Mouse (Mus musculus): ENCODE results near the gene Pecam1.
"Not testable (repeated sequence)": the region's sequence is repeated elsewhere in the genome, so short reads cannot be mapped to it uniquely, and the experiment has no call there.

The Pecam1 gene

DNA sequence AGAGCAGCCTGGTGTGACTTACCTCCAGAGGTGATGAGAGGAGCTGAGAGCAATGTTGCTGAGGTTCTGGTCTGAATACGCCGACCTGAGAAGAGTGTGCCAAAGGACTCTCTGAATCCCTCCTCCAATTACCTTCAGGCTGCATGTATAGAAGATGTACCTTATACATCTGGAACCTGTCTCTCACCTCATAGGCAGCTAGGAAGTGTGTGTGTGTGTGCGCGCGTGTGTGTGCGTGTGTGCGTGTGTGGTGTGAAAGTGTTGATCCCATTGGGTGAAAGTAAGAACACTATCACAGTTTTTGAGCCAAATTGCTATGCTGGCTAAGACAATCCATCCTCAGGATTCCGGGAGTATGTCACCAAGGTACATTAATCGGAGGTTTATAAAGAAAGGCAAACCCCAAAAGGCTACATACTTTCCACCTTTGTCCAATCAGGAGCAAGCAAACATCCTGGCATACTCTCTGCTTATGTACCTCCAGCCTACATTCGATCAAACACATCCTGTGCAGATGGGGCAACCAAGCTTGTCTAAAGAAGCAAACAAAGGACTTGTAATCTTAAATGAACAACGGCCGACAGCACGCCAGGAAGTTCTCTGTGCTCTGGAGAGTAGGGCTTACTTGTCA lies at the start of gene Pecam1:
Gene Pecam1, minus strand, starts transcription at position 508 of the 631 bp plus-strand sequence.
- no peak for DNase-seq (ENCODE audit: low read depth)

DNA sequence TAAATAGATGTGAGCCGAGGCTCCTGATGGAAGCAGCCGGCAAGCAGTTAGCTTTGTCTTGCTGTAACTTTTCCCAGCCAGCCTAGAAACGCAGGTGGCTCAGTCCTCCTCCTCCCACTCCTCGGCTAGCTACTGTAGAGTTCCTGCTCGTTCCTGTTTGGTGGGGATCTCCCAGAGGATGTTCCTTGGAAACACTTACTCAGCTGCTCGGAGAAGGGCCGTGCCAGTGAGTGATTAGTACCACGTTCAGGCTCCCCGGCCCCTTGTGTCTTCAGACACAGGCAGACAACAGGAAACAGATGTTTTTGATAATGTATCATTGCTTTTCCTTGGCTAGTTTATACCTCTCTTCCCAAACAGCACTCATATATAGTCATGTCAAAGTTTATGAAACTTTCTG lies 45.3 kb upstream of the Pecam1 start:
- DNase-seq (ENCODE audit: low read depth): no peak

DNA sequence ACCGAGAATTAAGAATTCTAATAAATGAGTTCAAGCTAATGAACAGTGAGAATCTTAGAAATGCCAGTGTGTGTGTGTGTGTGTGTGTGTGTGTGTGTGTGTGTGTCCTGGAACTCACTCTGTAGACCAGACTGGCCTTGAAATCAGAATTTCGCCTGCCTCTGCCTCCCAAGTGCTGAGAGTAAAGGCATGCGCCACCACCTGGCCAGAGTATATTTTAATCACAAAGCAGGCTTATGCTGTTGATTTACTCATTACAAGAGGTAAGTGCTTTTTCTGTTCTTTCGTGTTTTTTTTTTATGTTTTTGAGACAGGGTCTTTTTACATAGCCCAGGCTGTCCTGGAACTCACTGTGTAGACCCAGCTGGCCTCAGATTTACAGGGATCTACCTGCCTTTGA lies 43.4 kb upstream of the Pecam1 start:
- DNase-seq (ENCODE audit: low read depth): no peak

DNA sequence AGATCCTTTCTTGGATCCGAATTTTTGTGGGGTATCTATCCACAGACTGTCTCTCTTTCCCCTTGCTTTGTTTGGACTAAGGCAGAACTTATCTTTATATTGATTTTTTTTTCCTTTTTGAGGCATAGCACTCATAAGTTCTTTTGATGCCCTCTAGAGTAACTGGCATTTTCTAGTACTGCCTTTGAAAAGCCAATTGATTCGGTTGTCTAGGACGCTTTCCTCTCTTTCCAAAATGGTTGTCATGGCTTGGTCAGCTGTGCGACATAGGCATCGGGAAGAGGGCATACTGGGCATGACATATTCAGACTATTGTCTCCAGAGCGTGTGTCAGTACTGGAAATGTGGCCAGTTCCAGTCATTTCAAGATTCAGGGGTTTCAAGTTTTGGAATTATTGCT lies 39.2 kb upstream of the Pecam1 start:
- no peak for DNase-seq (ENCODE audit: low read depth)

DNA sequence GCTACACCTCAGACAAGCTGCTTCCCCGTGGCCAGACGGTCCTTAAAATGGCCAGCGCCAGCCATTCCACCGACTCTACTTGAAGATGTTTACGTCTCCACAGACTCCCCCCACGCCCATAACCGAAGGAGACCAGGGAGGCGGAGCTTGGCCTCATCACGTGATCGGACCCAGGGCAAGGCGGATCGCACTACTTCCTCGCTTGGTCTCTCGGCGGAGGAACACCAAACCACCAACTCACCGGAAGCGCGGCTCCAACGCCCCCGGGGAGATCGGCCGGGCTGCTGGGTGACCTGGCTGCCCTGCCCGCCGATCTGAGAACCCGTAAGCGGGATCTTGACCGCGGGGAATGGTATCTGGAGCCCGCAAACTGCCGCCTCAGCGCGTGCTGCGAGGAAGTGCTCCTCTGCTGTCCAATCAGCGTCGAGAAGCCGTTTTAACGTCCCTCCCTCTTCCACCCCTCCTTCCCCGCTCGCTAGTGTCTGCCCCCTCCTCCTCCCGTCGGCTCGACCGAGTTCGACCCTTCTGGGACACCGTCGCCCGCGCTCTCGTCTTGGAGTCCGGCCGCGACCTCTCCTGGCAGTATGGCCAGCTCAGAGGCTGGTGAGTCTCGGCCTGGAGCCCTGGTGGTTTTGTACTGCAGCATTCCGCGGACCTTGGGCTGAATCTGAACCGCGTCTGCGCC lies 38.5 kb upstream of the Pecam1 start, which contains the start of the genes Ddx5 and Cep95:
Gene Ddx5, minus strand, starts transcription at position 411 of the 685 bp plus-strand sequence.
Gene Cep95, plus strand, starts transcription at position 478 of the 685 bp plus-strand sequence.
- peak; percentile 95 for DNase-seq (ENCODE audit: low read depth)

DNA sequence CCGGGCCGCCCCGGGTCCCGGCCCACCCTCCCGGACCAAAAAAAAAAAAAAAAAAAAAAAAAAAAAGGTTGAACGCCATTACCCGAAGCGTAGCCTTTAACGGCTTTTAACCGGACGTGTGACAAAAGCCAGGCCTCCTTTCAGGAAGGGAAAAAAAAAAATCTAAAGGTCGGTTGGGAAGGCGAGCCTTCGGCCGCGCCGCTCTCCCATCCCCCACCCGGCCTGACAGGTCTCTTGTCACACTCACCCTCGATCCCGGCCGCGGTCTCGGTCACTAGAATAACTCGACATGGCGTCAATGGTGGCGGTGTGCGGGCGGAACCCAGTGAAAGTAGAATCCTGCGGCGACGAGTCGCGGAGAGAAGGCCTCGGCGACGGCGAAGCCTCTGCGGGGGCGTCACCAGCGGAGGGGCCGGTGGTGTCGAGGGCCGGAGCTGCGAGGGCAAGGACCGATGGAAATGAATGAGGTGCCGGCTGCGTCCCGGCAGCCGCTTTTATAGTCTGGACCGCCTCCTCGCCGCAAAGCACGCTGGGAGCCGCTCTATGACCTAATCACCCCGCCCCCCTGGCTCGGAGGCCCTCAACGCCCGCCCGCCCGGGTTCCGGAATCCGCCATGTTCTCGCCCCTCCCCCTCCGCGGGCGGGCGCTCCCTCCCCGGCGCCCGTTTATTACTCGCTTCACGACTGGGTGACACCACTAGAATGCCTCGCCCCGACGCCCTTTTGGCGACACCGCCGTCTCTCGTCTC lies 37.8 kb upstream of the Pecam1 start:
- peak; percentile 89 for DNase-seq (ENCODE audit: low read depth)

DNA sequence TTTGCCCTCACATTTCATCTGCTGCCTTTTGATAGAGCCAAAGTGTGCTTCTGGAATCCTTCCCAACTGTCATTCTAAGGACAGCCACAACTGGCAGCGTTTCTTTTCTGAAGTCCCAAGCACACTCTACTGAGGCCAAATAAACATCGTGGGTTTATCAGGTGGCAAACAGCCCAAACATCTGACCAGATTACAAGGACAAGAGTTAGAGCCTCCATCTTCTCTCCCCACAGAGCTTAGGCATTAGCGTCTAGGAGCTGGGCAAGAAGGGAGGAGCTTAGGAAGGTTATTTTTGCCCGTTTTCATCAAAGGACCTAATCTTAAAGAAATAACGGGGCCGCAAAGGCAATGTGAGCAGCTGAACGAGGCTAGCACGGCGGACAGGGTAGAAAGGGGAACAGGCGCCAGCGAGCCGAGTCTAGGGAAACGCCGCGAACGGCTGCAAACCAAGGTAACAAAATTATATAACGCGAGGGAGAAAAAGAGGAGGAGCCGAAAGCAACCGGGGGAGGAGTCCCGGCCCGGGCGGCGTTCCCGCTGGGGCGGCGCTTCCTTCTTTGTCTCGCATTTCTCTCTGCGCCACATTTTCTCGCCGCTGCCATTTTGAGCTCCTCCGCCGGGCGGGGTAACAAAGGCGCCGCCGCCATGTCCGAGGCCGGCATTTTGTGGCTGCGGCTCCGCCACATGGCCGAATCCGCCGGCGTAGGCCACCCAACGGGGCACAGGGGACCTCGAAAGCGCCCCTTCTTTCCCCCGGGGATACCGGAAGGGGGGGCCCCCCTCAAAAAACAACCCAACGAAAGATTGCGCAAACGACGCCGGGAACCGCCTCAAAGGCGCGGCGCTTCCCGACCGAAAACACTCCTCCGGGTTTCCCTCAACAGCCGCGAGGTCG lies 37.0 kb upstream of the Pecam1 start:
- DNase-seq (ENCODE audit: low read depth): no peak

DNA sequence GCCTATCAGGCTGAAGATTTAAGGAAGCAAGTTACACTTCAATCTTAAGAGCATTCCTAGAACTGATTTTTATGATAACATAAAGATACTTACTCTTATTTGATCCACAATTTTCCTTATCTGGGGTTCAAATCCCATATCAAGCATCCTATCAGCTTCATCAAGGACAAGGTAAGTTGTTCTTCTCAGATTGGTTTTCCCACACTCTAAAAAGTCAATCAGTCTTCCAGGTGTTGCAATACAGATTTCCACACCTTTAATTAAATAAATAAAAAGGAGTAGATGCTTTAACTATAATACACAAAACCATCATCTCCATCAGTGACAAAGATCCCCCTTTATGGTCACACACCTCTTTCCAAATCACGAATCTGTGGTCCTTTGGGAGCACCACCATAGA lies 34.6 kb upstream of the Pecam1 start:
- no peak for DNase-seq (ENCODE audit: low read depth)

DNA sequence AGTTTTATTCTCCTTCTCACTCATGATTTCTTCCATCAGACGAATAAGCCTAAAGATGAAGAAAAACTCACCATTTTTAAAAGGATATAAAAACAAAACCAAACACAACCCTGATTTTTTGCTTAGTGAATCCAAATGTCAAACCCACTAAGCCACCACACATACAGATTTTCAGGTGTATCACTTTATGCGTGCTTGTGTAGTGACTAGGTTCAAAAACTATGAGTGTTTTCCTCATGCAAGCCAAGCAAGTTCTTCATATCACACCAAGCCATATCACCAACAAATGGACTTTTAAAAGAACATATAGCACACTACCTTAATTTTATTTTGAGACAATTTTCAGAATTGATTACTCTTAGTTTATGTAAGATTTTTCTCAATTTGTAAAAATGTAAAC lies 34.0 kb upstream of the Pecam1 start:
- DNase-seq (ENCODE audit: low read depth): no peak

DNA sequence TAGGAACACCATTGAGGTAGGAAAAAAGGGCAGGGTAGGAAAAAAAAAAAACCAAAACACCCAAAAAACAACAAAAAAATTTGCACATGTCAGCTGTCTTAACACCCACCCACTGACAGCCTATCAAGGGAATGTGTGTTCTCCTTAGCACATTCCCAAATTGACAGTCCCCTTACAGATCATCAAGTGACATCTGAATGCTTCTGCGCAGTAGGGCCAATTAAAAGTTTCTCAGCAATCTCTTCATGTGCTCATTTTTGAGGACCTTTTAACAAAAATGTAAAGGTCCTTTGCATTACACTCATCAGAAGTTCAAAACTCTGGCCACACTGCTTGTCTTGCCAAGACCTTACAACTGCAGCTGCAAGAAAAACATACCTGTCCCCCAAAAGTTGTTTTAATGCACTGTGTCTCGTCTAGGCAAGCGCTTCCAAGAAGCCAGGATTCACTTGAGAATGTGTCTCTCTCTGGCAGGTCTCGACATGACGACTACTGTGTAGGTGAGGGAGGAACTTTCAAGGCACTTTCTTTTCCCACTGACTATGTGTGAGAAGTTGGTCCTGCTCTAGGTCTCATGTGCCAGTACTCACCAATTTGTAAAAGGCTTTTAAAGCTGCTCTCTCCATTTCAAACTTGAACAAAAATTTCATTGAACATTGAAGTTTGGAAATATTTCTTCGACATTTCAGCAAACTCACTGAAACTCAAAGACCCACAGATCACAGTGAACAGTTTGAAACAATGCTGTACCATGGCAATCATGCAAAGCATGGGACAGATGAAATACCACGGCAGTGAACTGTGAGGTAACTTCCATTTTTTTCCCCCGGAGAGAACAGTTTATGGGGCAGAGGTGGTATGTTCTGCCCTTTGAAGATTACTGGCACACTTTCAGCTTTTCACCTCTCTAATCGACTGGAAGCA lies 32.7 kb upstream of the Pecam1 start:
- DNase-seq (ENCODE audit: low read depth): no peak

DNA sequence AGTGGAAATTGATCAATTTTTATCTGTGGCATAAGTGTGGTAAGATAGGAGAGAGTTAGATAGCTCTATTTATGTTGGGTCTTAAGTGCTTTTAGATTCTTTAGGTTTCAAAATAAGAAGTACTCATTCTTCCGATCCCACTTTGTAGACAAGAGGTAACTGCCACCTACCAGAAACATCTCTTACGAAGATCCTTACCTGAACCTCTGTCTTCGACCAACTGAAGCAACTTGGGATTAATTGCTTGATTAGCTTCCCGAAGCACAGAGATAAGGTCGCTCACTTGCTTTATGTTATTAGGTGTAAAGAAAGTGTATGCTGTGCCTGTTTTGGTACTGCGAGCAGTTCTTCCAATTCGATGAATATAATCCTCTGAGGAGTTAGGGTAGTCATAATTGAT lies 31.8 kb upstream of the Pecam1 start:
- DNase-seq (ENCODE audit: low read depth): not testable (repeated sequence)

DNA sequence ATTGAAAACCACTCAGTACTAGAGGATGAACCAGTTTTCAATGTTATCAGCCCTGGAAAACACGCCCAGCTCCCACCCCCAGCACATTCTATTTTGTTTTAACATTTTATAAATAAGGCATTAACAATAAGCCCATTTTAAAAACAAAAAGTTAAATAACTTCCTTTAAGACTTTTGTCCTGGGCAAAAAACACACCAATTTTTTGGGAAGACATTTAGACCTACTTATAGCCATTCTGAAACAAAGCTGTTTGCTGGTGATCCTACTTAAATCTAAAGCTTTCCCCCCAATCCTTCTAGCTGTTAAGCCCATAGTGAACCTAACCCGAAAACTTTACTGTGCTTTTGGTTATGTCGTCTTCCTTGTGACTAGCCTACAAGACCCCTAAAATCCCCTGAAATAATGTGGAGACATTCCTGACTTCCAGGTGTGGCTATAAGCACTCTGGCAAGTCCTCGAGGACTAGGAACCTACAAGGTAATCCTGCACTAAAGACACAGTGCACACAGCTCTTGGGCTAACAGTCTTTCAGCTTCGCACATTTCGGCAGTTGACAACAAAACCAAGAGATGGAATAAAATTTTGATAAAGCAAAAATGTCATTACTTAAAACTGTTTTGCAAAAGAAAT lies 30.3 kb upstream of the Pecam1 start:
- no peak for DNase-seq (ENCODE audit: low read depth)

DNA sequence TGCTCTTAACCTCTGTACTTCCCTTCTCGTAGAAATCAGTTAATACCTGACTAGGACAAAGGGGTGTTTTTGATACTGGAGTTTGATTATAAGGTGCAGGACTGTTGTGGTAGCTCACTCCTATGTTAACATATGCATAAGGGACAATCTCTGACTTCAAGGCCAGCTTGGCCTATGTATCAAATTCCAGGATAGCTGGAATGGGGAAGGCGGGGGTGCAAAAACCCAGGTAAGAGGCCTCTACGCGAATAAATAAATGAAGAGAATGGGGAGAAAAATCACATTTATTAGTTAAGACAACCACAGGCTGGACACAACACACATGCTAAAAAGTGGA lies 29.6 kb upstream of the Pecam1 start:
- DNase-seq (ENCODE audit: low read depth): no peak

DNA sequence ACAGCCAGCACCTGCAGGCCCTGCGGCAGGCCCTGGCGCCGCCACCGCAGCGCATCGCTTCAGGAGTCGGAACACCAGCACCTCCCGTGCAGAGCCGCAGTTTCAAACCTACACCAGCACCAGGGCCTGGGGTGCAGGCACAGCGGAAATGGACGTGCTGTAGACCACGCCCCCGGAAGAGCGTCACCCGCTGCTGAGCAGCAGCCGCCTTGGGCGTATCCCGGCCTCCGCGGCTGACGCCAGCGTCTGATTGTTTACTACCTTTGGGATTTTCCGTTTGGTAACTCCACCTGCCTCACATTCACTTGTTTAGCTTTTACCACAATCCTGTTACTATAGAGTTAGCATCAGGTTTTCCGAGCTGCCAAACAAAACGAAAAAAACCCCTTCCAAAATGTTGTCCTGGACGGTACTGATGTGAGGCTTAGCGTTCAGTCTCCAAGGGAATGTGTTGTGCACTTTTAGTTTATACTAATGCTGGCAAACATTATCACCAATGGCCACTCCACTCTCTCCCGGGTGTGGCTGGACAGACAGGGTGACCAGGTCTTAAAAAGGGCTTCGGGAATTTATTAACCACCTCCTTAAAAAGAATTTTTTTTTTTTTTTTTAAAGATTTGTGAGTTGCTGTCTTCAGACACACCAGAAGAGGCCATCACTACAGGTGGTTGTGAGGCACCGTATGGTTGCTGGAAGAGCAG lies 29.1 kb upstream of the Pecam1 start, which contains the start of gene Polg2:
Gene Polg2, minus strand, starts transcription at position 150 of the 701 bp plus-strand sequence.
- DNase-seq (ENCODE audit: low read depth): peak; percentile 90

DNA sequence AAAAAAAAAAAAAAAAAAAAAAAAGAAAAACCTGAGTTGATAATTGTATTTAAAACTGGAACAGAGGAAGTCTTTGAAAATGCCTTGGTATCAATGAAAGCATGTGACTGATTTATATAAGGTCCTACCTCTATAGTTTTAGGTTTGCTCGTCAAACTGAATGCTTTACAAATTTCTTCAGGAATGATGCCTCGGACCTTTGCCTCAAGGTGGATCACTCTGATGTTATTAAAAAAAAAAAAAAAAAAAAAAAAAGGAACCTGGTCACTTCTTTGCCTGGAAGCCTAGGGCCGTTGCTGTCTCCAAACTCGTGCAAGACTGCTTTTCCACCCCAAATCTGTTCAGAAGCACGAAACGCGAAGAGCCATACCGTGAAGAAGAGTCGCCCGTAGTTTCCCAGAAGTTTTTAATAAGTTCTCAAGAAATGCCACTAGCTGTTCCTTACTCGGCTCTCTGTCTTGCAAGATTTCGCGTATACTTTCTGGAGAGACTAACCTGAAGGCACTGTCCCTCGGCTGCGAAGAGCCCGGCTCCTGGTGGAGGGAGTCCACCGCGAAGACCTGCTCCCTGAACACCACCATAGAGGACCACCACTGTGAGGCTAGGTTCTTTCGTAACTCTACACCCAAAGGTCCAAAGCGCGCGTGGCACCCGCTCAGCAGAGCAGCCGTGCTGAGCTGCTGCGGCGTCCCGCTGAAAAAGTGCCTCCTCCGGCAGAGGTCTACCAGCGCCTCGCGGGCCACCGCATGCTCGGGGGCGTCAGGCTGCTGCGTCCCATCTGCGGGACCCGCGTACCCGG lies 28.4 kb upstream of the Pecam1 start:
- no peak for DNase-seq (ENCODE audit: low read depth)

DNA sequence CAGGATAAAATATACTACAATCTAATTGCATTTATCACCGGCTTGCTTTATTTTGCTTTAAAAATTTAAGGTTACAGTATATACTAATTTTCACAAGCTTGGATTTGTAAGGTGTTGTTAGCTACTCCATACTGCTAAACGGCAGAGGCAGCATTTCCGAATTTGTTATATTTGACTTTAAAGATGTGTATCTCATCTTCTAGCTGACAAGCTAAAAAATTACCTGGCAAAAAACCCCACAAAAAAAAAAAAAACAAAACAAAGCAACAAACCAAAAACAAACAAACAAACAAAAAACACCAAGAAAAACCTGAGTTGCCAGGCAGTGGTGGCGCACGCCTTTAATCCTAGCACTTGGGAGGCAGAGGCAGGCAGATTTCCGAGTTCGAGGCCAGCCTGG lies 27.7 kb upstream of the Pecam1 start:
- no peak for DNase-seq (ENCODE audit: low read depth)

DNA sequence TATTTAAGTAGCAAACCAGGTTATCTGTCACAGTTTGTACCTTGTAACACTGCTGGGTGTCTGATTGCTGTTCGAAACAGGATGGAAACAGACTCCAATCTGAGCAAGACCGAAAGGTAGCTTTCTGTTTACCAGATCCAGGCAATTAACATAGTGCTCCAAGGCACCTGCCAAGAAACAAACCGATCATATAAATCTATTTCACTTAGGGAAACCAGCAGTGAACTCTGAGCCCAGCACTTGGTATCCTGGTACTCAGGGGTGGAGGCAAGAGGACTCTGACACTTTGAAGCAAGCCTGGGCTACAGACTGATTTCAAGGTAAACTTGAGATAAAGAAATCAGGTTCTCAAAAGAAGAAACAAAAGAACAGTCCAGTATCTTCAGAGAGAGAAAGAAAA lies 27.0 kb upstream of the Pecam1 start:
- DNase-seq (ENCODE audit: low read depth): no peak

DNA sequence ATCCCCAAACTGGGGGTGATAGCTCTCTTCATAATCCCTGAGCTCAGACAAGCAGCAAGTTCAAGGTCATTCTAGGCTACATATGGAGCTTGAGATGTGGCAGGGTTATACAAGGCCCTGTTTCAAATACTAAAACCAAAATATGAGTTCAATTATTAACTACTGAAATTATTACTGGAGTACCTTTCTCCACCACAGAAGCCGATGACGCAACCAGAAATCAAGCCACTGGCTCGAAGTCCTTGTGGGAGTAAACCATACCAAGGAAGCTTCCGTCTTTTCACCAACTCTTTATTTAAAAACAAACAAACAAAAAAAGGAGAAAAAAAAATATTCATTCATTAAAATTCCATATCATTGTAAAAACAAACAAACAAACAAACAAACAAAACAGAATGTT lies 26.5 kb upstream of the Pecam1 start:
- DNase-seq (ENCODE audit: low read depth): no peak

DNA sequence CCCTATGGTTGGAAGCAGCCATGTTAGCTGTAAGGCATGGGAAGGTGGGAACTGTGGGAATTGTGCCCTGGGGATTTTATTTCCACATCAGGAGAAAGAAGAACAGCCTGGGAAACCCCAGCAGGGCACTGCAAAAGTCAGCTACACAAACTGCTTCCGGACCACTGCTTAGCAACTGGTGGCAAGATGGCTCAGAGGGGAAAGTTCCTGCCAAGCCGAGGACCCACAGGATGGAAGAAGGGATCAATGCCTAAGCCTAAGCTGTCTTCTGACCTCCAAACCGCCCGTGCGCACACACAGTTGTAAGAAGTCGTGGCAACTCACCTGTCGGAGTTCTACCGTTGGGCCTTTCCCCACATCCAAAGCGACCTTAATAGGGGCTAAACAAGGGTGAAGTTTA lies 22.6 kb upstream of the Pecam1 start:
- DNase-seq (ENCODE audit: low read depth): no peak

Measured in c-Kit-positive CD71-positive TER-119-negative erythroid progenitor cells, embryonic 14.5 days (primary cell).